8 mouse cellular contexts compared by ENCODE assay signal in genomic region chr2:30687121-30687551, GRCm38 (mm10).
A peak's percentile ranks its signal among the peaks of the same experiment; 100 is the strongest.
DNase-seq lines count a peak whose midpoint lies in the region; ATAC-seq lines count a peak whose summit lies in the region.

No protein-coding gene starts in this region.

- 25% methylated on average over 23 of the region's 23 CpGs for WGBS in liver, embryonic 11.5 days
- WGBS in forebrain, embryonic 13.5 days: 3% methylated on average over 23 of the region's 23 CpGs
- 2% methylated on average over 23 of the region's 23 CpGs for WGBS in hindbrain, embryonic 12.5 days
- WGBS in midbrain, embryonic 14.5 days: 2% methylated on average over 23 of the region's 23 CpGs

- H3K4me2 ChIP-seq in liver, embryonic 11.5 days: no peak overlapping the region
- H3K4me2 ChIP-seq in forebrain, embryonic 13.5 days: peak overlapping the region; percentile 34
- peak overlapping the region; percentile 30 for H3K4me2 ChIP-seq in hindbrain, embryonic 12.5 days (replicated peaks)
- peak overlapping the region; percentile 22 for H3K4me2 ChIP-seq in midbrain, embryonic 14.5 days (ENCODE audit: low read length)

- no peak for ATAC-seq in liver, embryonic 11.5 days (replicated peaks; ENCODE audit: low FRiP score)
- ATAC-seq in forebrain, embryonic 13.5 days: peak; percentile 56
- no peak for ATAC-seq in hindbrain, embryonic 12.5 days (ENCODE audit: low FRiP score)
- peak; percentile 57; the same call in 1 of the 2 replicates for ATAC-seq in midbrain, embryonic 14.5 days (ENCODE audit: low FRiP score, low TSS enrichment)
- no peak for ATAC-seq in activated CD4-positive, CD25-positive, alpha-beta regulatory T cell, adult 4 months

- no peak overlapping the region; the same call in 1 of the 2 replicates for H3K9ac ChIP-seq in liver, embryonic 11.5 days (ENCODE audit: low read depth, low read length)
- H3K9ac ChIP-seq in forebrain, embryonic 13.5 days: peak overlapping the region; percentile 53
- H3K9ac ChIP-seq in hindbrain, embryonic 12.5 days: peak overlapping the region; percentile 45
- H3K9ac ChIP-seq in midbrain, embryonic 14.5 days (replicated peaks; ENCODE audit: low read length): peak overlapping the region; percentile 40

- peaks cover 2% of the 10 kb centered on the region; the same call in 1 of the 2 replicates for H3K27me3 ChIP-seq in liver, embryonic 11.5 days (replicated peaks; ENCODE audit: control insufficient read depth, insufficient read depth, low read length)
- no peaks in the 10 kb centered on the region for H3K27me3 ChIP-seq in forebrain, embryonic 13.5 days
- no peaks in the 10 kb centered on the region for H3K27me3 ChIP-seq in hindbrain, embryonic 12.5 days
- no peaks in the 10 kb centered on the region for H3K27me3 ChIP-seq in midbrain, embryonic 14.5 days (ENCODE audit: control insufficient read depth, insufficient read depth, low read length)

- DNase-seq in liver: peak; percentile 43
- no peak for DNase-seq in liver, embryonic 11.5 days (ENCODE audit: low spot score)
- peak; percentile 58 to 65 for DNase-seq in left cerebral cortex, postnatal 36 days (ENCODE audit: low spot score in 2 of 2)
- peak; percentile 90 for DNase-seq in midbrain, embryonic 14.5 days
- DNase-seq in spleen, postnatal 14 days (ENCODE audit: low spot score in 2 of 2): no peak

- H3K4me3 ChIP-seq in liver, embryonic 11.5 days (ENCODE audit: low read depth, low read length): no peak overlapping the region
- H3K4me3 ChIP-seq in forebrain, embryonic 13.5 days: no peak overlapping the region
- no peak overlapping the region for H3K4me3 ChIP-seq in hindbrain, embryonic 12.5 days
- H3K4me3 ChIP-seq in midbrain, embryonic 14.5 days (replicated peaks; ENCODE audit: low read depth, low read length): no peak overlapping the region

- H3K9me3 ChIP-seq in liver, embryonic 11.5 days (ENCODE audit: control insufficient read depth, low read length): no peaks in the 10 kb centered on the region
- no peaks in the 10 kb centered on the region for H3K9me3 ChIP-seq in forebrain, embryonic 13.5 days (replicated peaks)
- H3K9me3 ChIP-seq in hindbrain, embryonic 12.5 days (replicated peaks): no peaks in the 10 kb centered on the region
- no peaks in the 10 kb centered on the region for H3K9me3 ChIP-seq in midbrain, embryonic 14.5 days (ENCODE audit: control insufficient read depth, low read length)

- intact Hi-C loops in left cerebral cortex, postnatal 36 days (cut with DNase I): no loop called here

- H3K27ac ChIP-seq in liver, embryonic 11.5 days (ENCODE audit: low read depth, low read length): no peak overlapping the region
- H3K27ac ChIP-seq in forebrain, embryonic 13.5 days: peak overlapping the region; percentile 93
- H3K27ac ChIP-seq in hindbrain, embryonic 12.5 days: peak overlapping the region; percentile 86
- peak overlapping the region; percentile 90 for H3K27ac ChIP-seq in midbrain, embryonic 14.5 days (replicated peaks; ENCODE audit: low read depth, low read length)

- peaks cover 27% of the 10 kb centered on the region for H3K4me1 ChIP-seq in liver, embryonic 11.5 days (replicated peaks; ENCODE audit: control insufficient read depth, insufficient read depth, low read length)
- peaks cover 66% of the 10 kb centered on the region for H3K4me1 ChIP-seq in forebrain, embryonic 13.5 days
- peaks cover 58% of the 10 kb centered on the region for H3K4me1 ChIP-seq in hindbrain, embryonic 12.5 days
- H3K4me1 ChIP-seq in midbrain, embryonic 14.5 days (ENCODE audit: control insufficient read depth, insufficient read depth, low read length): peaks cover 39% of the 10 kb centered on the region

- no peaks in the 10 kb centered on the region for H3K36me3 ChIP-seq in liver, embryonic 11.5 days (ENCODE audit: control insufficient read depth, insufficient read depth, low read length)
- no peaks in the 10 kb centered on the region for H3K36me3 ChIP-seq in forebrain, embryonic 13.5 days (ENCODE audit: poor library complexity, severe bottlenecking)
- no peaks in the 10 kb centered on the region for H3K36me3 ChIP-seq in hindbrain, embryonic 12.5 days
- H3K36me3 ChIP-seq in midbrain, embryonic 14.5 days (ENCODE audit: control insufficient read depth, insufficient read depth, low read length): no peaks in the 10 kb centered on the region

Comparison
In these comparisons a context has a peak if more than half of its experiments do, and no peak if none do; other contexts are left out.
1. DNase-seq: peak in liver (single experiment), left cerebral cortex, postnatal 36 days (2 of 2) and midbrain, embryonic 14.5 days (single experiment); none in liver, embryonic 11.5 days (single experiment) and spleen, postnatal 14 days (0 of 2).
2. ATAC-seq: peak in forebrain, embryonic 13.5 days (single experiment) and midbrain, embryonic 14.5 days (single experiment); none in liver, embryonic 11.5 days (single experiment), hindbrain, embryonic 12.5 days (single experiment) and activated CD4-positive, CD25-positive, alpha-beta regulatory T cell, adult 4 months (single experiment).